Mouse (Mus musculus) myocyte (in vitro differentiated cells): ENCODE data around the gene Tnrc6a. TPM values are rescaled to one million over a fixed set of nuclear protein-coding genes. Genes with fewer than 3 reads are reported as not detected.

ENCODE experiments used
- H3K27me3 ChIP-seq: one replicate; pipeline ENCODE4 v1.6.1; 2011; ENCODE audit not compliant: control insufficient read depth, insufficient read depth, insufficient read length
- H3K36me3 ChIP-seq: one replicate; pipeline ENCODE4 v1.6.1; 2011; ENCODE audit not compliant: control insufficient read depth, insufficient read depth
- H3K4me2 ChIP-seq: one replicate; pipeline ENCODE4 v1.6.1; 2011; ENCODE audit warnings: low read depth, control low read depth
- H3K4me3 ChIP-seq: one replicate; pipeline ENCODE4 v1.5.1; 2011; ENCODE audit warnings: mild to moderate bottlenecking, control low read depth, moderate library complexity
- H3K79me2 ChIP-seq: one replicate; pipeline ENCODE4 v1.6.1; 2011; ENCODE audit not compliant: control insufficient read depth, insufficient read depth
- H3ac ChIP-seq: one replicate; pipeline ENCODE4 v1.6.1; 2011; ENCODE audit not compliant: control insufficient read depth, insufficient read length
- CEBPB ChIP-seq: IDR thresholded peaks from 2 replicates; pipeline ENCODE4 v1.6.1; 2011; ENCODE audit warnings: mild to moderate bottlenecking, moderate library complexity; ENCODE audit not compliant: poor library complexity, insufficient read depth, severe bottlenecking
- E2F4 ChIP-seq: IDR thresholded peaks from one replicate; pipeline ENCODE4 v1.6.1; 2011; ENCODE audit warnings: mild to moderate bottlenecking, control low read depth, moderate library complexity; ENCODE audit not compliant: insufficient read depth
- MAX ChIP-seq: IDR thresholded peaks from one replicate; pipeline ENCODE4 v1.6.1; 2011; ENCODE audit warnings: low read depth, mild to moderate bottlenecking, control low read depth
- MYOD1 ChIP-seq, 3 experiments: IDR thresholded peaks; one replicate each; pipeline ENCODE4 v1.6.1; 2011; ENCODE audit warnings: control low read depth in 2 of 3, low read depth in 2 of 3, mild to moderate bottlenecking in 2 of 3, moderate library complexity in 1 of 3; ENCODE audit not compliant: insufficient read length in 2 of 3, control insufficient read depth in 1 of 3
- MYOG ChIP-seq, 3 experiments: IDR thresholded peaks; one replicate each; pipeline ENCODE4 v1.6.1; 2011; ENCODE audit warnings: control low read depth in 2 of 3, low read depth in 2 of 3, mild to moderate bottlenecking in 2 of 3; ENCODE audit not compliant: insufficient read length in 2 of 3, control insufficient read depth in 1 of 3, insufficient read depth in 1 of 3
- POLR2A ChIP-seq: IDR thresholded peaks from one replicate; pipeline ENCODE4 v1.6.1; 2011; ENCODE audit warnings: low read depth, mild to moderate bottlenecking, control low read depth, moderate library complexity; ENCODE audit not compliant: insufficient read length
- POLR2AphosphoS2 ChIP-seq: IDR thresholded peaks from one replicate; pipeline ENCODE4 v1.6.1; 2011; ENCODE audit warnings: low read depth, control low read depth; ENCODE audit not compliant: insufficient read length
- REST ChIP-seq: IDR thresholded peaks from one replicate; pipeline ENCODE4 v1.6.1; 2011; ENCODE audit warnings: mild to moderate bottlenecking, control low read depth, moderate library complexity; ENCODE audit not compliant: insufficient read depth, insufficient read length
- SRF ChIP-seq: IDR thresholded peaks from one replicate; pipeline ENCODE4 v1.6.1; 2011; ENCODE audit warnings: low read depth; ENCODE audit not compliant: control insufficient read depth, insufficient read length
- TCF12 ChIP-seq: IDR thresholded peaks from one replicate; pipeline ENCODE4 v1.6.1; 2011; ENCODE audit warnings: mild to moderate bottlenecking, control low read depth; ENCODE audit not compliant: poor library complexity, insufficient read depth, severe bottlenecking
- TCF3 ChIP-seq: IDR thresholded peaks from one replicate; pipeline ENCODE4 v1.6.1; 2011; ENCODE audit warnings: low read depth, control low read depth; ENCODE audit not compliant: insufficient read length
- USF1 ChIP-seq: IDR thresholded peaks from one replicate; pipeline ENCODE4 v1.6.1; 2011; ENCODE audit warnings: low read depth, mild to moderate bottlenecking, control low read depth, moderate library complexity
- polyA plus RNA-seq: library from polyadenylated mRNA; unstranded; fragments of >200 nt; fragmentation: generic; extraction: Trizol; gene quantifications from one replicate; pipeline ENCODE4 v1.2.1, GENCODE M21; 2012; ENCODE audit warnings: missing spikeins

Tnrc6a gene
- polyA plus RNA-seq, 1 experiment = 8.6 TPM

DNA sequence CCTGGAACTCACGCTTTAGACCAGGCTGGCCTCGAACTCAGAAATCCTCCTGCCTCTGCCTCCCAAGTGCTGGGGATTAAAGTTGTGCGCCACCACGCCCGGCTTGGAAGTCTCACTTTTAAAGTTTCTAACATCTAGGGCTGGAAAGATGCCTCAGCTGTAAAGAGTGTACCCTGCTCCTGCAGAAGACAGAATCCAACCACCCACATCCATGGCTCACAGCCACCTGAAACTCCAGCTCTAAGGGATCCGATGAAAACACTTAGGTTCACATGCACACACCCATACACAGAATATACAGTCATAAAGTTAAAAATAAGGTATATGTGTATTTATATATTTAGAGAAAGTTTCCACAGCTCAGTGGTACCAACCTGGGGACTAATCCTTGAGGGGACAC, 10.1 kb upstream of the Tnrc6a start:
- TF ChIP-seq POLR2AphosphoS2 (no peak), MYOG (IDR thresholded peaks at IDR 0.05; ENCODE audit: control insufficient read depth in 1 of 3, insufficient read depth in 1 of 3, insufficient read length in 2 of 3, low read depth in 2 of 3) (no peak), E2F4 (no peak), REST (no peak), MAX (no peak), MYOD1 (IDR thresholded peaks at IDR 0.05; ENCODE audit: control insufficient read depth in 1 of 3, insufficient read length in 2 of 3, low read depth in 2 of 3) (no peak), TCF12 (no peak), SRF (no peak), CEBPB (no peak), TCF3 (no peak), POLR2A (no peak), USF1 (no peak)
- Histone ChIP-seq H3K4me3 (no peak overlapping the region), H3K4me2 (no peak overlapping the region), H3K36me3 (no peaks in the 10 kb centered on the region), H3ac (no peak overlapping the region), H3K79me2 (no peaks in the 10 kb centered on the region), H3K27me3 (no peaks in the 10 kb centered on the region)

DNA sequence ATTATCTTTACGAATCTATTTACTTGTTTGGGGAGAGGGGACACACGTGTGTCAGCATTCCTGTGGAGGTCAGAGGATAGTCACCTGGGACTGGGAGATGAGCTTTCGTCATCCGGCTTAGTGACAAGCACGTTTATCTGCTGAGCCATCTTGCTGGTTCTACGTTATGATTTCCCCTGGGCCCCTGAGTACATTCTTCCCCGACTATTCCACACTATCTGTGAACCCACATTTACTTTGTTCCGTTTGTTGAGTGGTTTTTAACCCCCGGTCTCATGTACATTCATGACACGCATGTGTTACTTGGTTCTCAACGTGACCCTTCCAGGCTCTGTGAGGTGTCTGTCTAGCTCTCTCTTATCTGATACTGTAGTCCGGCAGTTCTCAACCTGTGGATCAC, 6.9 kb upstream of the Tnrc6a start:
- H3K4me2 ChIP-seq = no peak overlapping the region
- TF ChIP-seq CEBPB = no peak
- TF ChIP-seq SRF = no peak
- no peak for TF ChIP-seq POLR2A
- TF ChIP-seq REST = no peak
- no peak for TF ChIP-seq POLR2AphosphoS2
- no peak for TF ChIP-seq MAX
- TF ChIP-seq TCF3 = no peak
- no peak for TF ChIP-seq USF1
- no peak for TF ChIP-seq MYOG (IDR thresholded peaks at IDR 0.05; ENCODE audit: control insufficient read depth in 1 of 3, insufficient read depth in 1 of 3, insufficient read length in 2 of 3, low read depth in 2 of 3)
- no peak for TF ChIP-seq MYOD1 (IDR thresholded peaks at IDR 0.05; ENCODE audit: control insufficient read depth in 1 of 3, insufficient read length in 2 of 3, low read depth in 2 of 3)
- no peak for TF ChIP-seq E2F4
- TF ChIP-seq TCF12 = no peak
- no peaks in the 10 kb centered on the region for H3K79me2 ChIP-seq
- no peaks in the 10 kb centered on the region for H3K27me3 ChIP-seq
- no peak overlapping the region for H3K4me3 ChIP-seq
- no peaks in the 10 kb centered on the region for H3K36me3 ChIP-seq
- no peak overlapping the region for H3ac ChIP-seq

DNA sequence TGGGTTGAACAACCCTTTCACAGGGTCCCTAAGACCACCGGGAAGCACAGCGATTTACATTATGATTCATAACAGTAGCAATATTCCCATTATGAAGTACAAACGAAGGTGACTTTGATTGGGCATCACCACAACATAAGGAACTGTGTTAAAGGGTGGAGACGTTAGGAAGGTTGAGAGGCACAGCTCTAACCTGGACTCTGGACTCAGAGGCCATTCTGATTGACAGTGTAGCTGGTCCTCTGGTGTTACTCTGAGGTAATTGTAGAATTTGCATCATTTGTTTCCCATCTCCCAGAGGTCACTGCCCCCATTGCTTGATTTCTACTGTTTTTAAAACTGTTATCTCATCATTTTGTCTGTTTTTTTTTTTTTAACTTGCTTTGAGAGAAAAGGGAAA, 6.5 kb upstream of the Tnrc6a start:
- no peaks in the 10 kb centered on the region for H3K36me3 ChIP-seq
- H3K4me3 ChIP-seq = no peak overlapping the region
- TF ChIP-seq MAX = no peak
- TF ChIP-seq SRF = no peak
- TF ChIP-seq CEBPB = no peak
- H3K27me3 ChIP-seq = no peaks in the 10 kb centered on the region
- no peak overlapping the region for H3ac ChIP-seq
- H3K4me2 ChIP-seq = no peak overlapping the region
- H3K79me2 ChIP-seq = no peaks in the 10 kb centered on the region

DNA sequence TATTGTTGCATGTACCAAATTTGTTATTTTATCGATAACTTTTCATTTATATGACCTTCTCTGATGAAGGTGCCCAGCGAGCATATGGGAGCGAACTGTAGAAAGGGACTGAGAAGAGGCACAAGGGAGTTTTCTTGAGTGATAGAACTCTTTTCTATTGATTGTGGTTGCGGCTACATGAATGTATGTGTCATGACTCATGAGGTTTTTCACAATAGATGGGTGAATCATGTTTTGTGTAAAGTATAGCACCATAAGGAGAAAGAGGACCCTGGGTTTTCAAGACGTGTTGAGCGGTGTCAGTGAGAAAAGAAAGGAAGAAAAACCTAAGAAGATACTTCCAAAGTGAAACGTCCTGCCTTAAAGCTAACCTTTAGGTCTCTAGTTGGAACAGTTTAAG, 3.2 kb upstream of the Tnrc6a start:
- no peak overlapping the region for H3K4me3 ChIP-seq
- no peaks in the 10 kb centered on the region for H3K27me3 ChIP-seq
- peak; percentile 70; the same call in 1 of the 2 replicates for TF ChIP-seq CEBPB
- TF ChIP-seq MYOD1 (IDR thresholded peaks at IDR 0.05; ENCODE audit: control insufficient read depth in 1 of 3, insufficient read length in 2 of 3, low read depth in 2 of 3) = no peak
- H3K4me2 ChIP-seq = peak overlapping the region; percentile 71
- H3ac ChIP-seq = no peak overlapping the region
- peaks cover 12% of the 10 kb centered on the region for H3K79me2 ChIP-seq
- no peaks in the 10 kb centered on the region for H3K36me3 ChIP-seq

DNA sequence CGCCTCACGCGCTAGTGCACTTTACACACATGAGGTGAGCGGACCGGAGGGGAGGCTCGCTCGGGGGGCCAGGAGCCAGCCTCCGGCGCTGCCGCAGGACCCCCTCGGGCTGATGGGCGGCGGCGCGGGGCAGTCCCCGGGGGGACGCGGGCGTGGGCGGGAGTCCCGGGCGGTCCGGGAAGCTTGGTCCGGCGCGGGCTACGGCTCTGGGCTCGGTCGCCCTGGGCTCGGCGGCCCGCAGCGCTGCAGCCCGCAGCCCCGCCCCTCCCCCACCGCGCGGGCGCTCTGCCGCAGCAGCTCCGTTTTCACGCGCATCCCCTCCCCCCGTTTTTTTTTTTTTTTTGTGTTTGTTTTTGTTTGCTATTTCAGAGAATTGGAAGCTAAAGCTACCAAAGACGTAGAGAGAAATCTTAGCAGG, 623 bp downstream of the Tnrc6a start:
- peak overlapping the region; percentile 50 for H3K4me3 ChIP-seq
- peaks cover 50% of the 10 kb centered on the region for H3K79me2 ChIP-seq
- H3ac ChIP-seq = peak overlapping the region; percentile 70
- no peak overlapping the region for H3K4me2 ChIP-seq
- peaks cover 11% of the 10 kb centered on the region for H3K36me3 ChIP-seq
- TF ChIP-seq MYOG (IDR thresholded peaks at IDR 0.05; ENCODE audit: control insufficient read depth in 1 of 3, insufficient read depth in 1 of 3, insufficient read length in 2 of 3, low read depth in 2 of 3) (no peak), MAX (no peak), TCF12 (no peak), MYOD1 (IDR thresholded peaks at IDR 0.05; ENCODE audit: control insufficient read depth in 1 of 3, insufficient read length in 2 of 3, low read depth in 2 of 3) (no peak), USF1 (no peak), CEBPB (no peak), SRF (no peak), POLR2A (no peak), REST (no peak), E2F4 (no peak), POLR2AphosphoS2 (no peak), TCF3 (no peak)
- H3K27me3 ChIP-seq = no peaks in the 10 kb centered on the region
